Mouse (Mus musculus) liver, postnatal 0 days (tissue): ENCODE results near the gene Psmd11.

Experiments used
- CTCF ChIP-seq: sonication (generic); IDR thresholded peaks from 2 replicates; pipeline ENCODE4 v1.5.1; 2016; ENCODE audit warnings: antibody characterized with exemption, low read depth
- EP300 ChIP-seq: IDR thresholded peaks from 2 replicates; pipeline ENCODE4 v1.6.1; 2016; ENCODE audit warnings: antibody characterized with exemption, low read depth, mild to moderate bottlenecking

DNA sequence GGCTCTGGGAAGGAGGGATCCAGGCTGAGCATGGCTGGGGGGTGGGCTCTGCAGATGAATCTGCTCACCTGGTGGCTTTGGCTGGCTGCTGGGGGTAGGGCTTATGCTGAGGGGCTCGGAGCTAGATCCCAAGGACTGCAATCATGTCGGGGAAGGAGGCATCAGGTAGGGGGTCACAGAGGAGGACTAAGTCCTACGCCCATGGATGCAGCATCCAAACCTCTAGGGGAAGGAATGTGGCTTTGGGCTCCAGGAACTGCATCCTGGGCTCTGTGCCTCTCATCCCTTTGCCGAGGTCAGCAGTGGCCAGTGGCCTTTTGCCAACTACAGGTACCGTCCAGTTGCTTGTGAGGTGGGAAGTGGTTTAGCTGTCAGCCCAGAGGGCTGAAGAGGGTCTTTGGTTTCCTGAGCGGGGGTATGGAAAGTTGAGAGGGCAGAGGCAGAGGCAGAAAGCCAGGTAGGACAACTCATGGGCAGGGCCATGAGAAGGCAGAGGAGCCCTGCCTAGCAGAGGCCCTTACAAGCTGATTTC lies 55.2 kb downstream of the Psmd11 start:
- no peak for TF ChIP-seq CTCF
- no peak for TF ChIP-seq EP300
